Mouse (Mus musculus) heart, adult 2 months (tissue): ENCODE data around the gene Ptn. TPM values are rescaled to one million over a fixed set of nuclear protein-coding genes. Genes with fewer than 3 reads are reported as not detected.

ENCODE experiments used
- DNase-seq, 2 experiments: peaks; one replicate each; pipeline ENCODE4 v3.0.0; 2021
- H3K27ac ChIP-seq: fragments of 200-600 bp; 2 replicates; pipeline ENCODE4 v1.8.1; 2022
- H3K27me3 ChIP-seq: fragments of 200-500 bp; 2 replicates; pipeline ENCODE4 v1.6.1; 2012; ENCODE audit warnings: mild to moderate bottlenecking, low read length, inconsistent platforms, mixed read lengths; ENCODE audit not compliant: control insufficient read depth, insufficient read depth
- H3K36me3 ChIP-seq: fragments of 200-500 bp; 2 replicates; pipeline ENCODE4 v1.6.1; 2012; ENCODE audit warnings: low read length, inconsistent platforms; ENCODE audit not compliant: control insufficient read depth, insufficient read depth
- H3K4me1 ChIP-seq: fragments of 200-500 bp; 2 replicates; pipeline ENCODE4 v1.6.1; 2011; ENCODE audit warnings: low read length; ENCODE audit not compliant: control insufficient read depth, insufficient read depth
- H3K4me3 ChIP-seq: fragments of 200-600 bp; 2 replicates; pipeline ENCODE4 v1.8.1; 2022
- H3K79me2 ChIP-seq: fragments of 200-500 bp; replicated peaks from 2 replicates; pipeline ENCODE4 v1.6.1; 2012; ENCODE audit warnings: mild to moderate bottlenecking, inconsistent platforms, low read length, moderate library complexity, mixed read lengths; ENCODE audit not compliant: control insufficient read depth, insufficient read depth
- H3K9ac ChIP-seq: fragments of 200-500 bp; 2 replicates; pipeline ENCODE4 v1.6.1; 2012; ENCODE audit warnings: low read depth, mild to moderate bottlenecking, control low read depth, inconsistent platforms, low read length, mixed read lengths
- CTCF ChIP-seq: fragments of 200-600 bp; IDR thresholded peaks from 2 replicates; pipeline ENCODE4 v1.8.1; 2022; ENCODE audit warnings: antibody characterized with exemption, mild to moderate bottlenecking, moderate library complexity
- EP300 ChIP-seq: fragments of 200-500 bp; IDR thresholded peaks from 2 replicates; pipeline ENCODE4 v1.6.1; 2011; ENCODE audit warnings: low read depth, low read length, control low read depth; ENCODE audit not compliant: insufficient read depth
- POLR2A ChIP-seq: fragments of 200-500 bp; IDR thresholded peaks from 2 replicates; pipeline ENCODE4 v1.6.1; 2011; ENCODE audit warnings: mild to moderate bottlenecking, low read depth, low read length, control low read depth; ENCODE audit not compliant: insufficient read depth
- WGBS: fragments of 180-500 bp; shearing (Covaris S2); methylation state at CpG from one replicate; pipeline ENCODE4 v1.1.7; 2018; 5-methylcytosine and 5-hydroxymethylcytosine counted together
- intact Hi-C: fragments of 180-260 bp; cut with DNase I; formaldehyde crosslinking; loops from one replicate; pipeline ENCODE4 v1.15.1; 2025
- polyA plus RNA-seq: library from polyadenylated mRNA; depleted of rRNA; stranded (reverse); fragments of >200 nt; gene quantifications from 2 replicates; pipeline ENCODE4 v1.2.3, GENCODE M21; 2012
- total RNA-seq, 2 experiments: library from RNA; stranded (reverse); gene quantifications; 2 replicates each; pipeline ENCODE4 v1.2.3; 2021

Ptn gene
- total and polyA plus RNA-seq, 3 experiments, result 1.4 to 2.9 (median 2.1) TPM

- TF ChIP-seq POLR2A, result no peak
- no peak for TF ChIP-seq CTCF
- TF ChIP-seq EP300, result no peak
- Histone ChIP-seq H3K9ac (no peak overlapping the region), H3K79me2 (no peaks in the 10 kb centered on the region), H3K36me3 (no peaks in the 10 kb centered on the region), H3K4me1 (no peaks in the 10 kb centered on the region), H3K27me3 (peaks cover 2% of the 10 kb centered on the region; the same call in 1 of the 2 replicates), H3K27ac (no peak overlapping the region), H3K4me3 (no peak overlapping the region)
- WGBS, result 39% methylated on average over 5 of the region's 5 CpGs
- intact Hi-C loops, result loop anchor here (10.0 kb wide), 1 partner anchor 174 kb away; no protein-coding TSS in a partner anchor
- no peak for DNase-seq
Observed at GRCm38 (mm10) chr6:36810448-36810847, 428 bp upstream of the Ptn start.

- Histone ChIP-seq H3K27me3 (peaks cover 2% of the 10 kb centered on the region; the same call in 1 of the 2 replicates), H3K9ac (peak overlapping the region; percentile 26; the same call in 1 of the 2 replicates), H3K4me1 (no peaks in the 10 kb centered on the region), H3K4me3 (peak overlapping the region; percentile 41), H3K36me3 (no peaks in the 10 kb centered on the region), H3K27ac (no peak overlapping the region), H3K79me2 (no peaks in the 10 kb centered on the region)
- 31% methylated on average over 7 of the region's 7 CpGs for WGBS
- intact Hi-C loops, result no loop called here
- no peak for DNase-seq
- no peak for TF ChIP-seq POLR2A
Observed at GRCm38 (mm10) chr6:36809311-36809726, 701 bp downstream of the Ptn start.

DNA sequence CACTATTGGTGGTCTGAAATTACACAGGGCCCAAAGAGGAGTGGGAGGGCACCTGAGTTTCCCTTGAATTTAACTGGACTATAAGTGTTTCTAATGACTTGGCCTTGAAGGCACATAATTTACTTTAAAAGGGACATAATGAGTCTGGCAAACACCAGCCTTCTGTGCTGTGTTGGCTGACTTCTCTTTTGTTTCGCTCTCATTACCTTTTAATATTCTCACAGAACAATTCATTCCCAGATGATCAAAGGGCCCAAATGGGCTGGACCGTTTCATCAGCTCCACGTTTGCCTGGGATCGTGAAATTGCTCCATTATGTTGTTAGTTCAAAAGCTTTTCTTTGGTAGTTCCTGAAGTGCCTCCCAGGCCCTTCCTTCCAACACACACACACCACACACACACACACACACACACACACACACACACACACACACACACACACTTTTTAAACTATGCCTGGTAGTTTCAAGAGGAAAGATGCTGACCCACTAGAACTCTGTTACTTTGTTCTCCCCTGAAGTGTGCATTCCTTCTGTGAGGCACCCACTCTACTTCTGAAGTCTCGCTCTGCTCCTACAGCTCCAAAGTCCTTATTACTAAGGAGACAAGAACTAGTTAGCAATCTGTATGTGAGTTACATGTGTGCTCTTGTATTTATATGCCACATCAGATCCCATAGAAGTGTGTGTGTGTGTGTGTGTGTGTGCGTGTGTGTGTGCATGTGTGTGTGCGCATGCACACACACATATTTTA, 1.5 kb downstream of the Ptn start:
- no peaks in the 10 kb centered on the region for H3K36me3 ChIP-seq
- H3K27me3 ChIP-seq, result peaks cover 2% of the 10 kb centered on the region; the same call in 1 of the 2 replicates
- H3K9ac ChIP-seq, result no peak overlapping the region
- DNase-seq, result no peak
- H3K4me1 ChIP-seq, result no peaks in the 10 kb centered on the region
- H3K4me3 ChIP-seq, result no peak overlapping the region
- H3K27ac ChIP-seq, result no peak overlapping the region
- intact Hi-C loops, result no loop called here
- H3K79me2 ChIP-seq, result no peaks in the 10 kb centered on the region
- 62% methylated on average over 7 of the region's 7 CpGs for WGBS
- TF ChIP-seq POLR2A (no peak), EP300 (no peak), CTCF (no peak)

DNA sequence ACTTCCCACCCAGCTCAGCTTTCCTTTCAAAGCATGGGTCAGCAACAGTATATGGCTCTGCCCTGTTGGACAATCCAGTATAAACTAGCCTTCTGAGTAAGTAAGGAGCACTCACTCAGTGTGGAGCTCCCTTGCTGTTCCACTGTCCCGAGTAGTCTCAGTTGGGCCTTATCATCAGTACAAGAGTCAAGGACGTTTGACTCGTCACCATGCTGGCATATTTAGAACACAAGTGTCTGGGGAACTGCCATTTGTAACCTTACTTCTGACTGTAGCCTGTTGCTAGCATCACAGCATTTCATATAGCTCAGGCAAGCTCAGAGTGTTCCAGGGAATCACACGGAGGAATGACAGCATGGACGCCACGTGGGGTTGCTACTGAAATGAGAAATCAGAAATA, 3.1 kb downstream of the Ptn start:
- no peak for DNase-seq
- no peak overlapping the region for H3K27ac ChIP-seq
- intact Hi-C loops, result no loop called here
- no peak overlapping the region for H3K4me3 ChIP-seq
- peaks cover 2% of the 10 kb centered on the region; the same call in 1 of the 2 replicates for H3K27me3 ChIP-seq
- 61% methylated on average over 6 of the region's 6 CpGs for WGBS
- H3K36me3 ChIP-seq, result no peaks in the 10 kb centered on the region
- TF ChIP-seq EP300 (no peak), POLR2A (no peak), CTCF (no peak)
- no peak overlapping the region for H3K9ac ChIP-seq
- H3K4me1 ChIP-seq, result no peaks in the 10 kb centered on the region
- no peaks in the 10 kb centered on the region for H3K79me2 ChIP-seq

GRCm38 (mm10) chr6:36800309-36800946, 9.6 kb downstream of the Ptn start:
- DNase-seq, result no peak
- Histone ChIP-seq H3K27me3 (no peaks in the 10 kb centered on the region), H3K79me2 (no peaks in the 10 kb centered on the region), H3K27ac (no peak overlapping the region), H3K4me3 (no peak overlapping the region), H3K36me3 (no peaks in the 10 kb centered on the region), H3K4me1 (no peaks in the 10 kb centered on the region), H3K9ac (no peak overlapping the region)
- TF ChIP-seq POLR2A, result no peak
- no peak for TF ChIP-seq CTCF
- WGBS, result 76% methylated on average over 5 of the region's 5 CpGs
- intact Hi-C loops, result no loop called here

- 68% methylated on average over 3 of the region's 3 CpGs for WGBS
- H3K36me3 ChIP-seq, result no peaks in the 10 kb centered on the region
- H3K4me1 ChIP-seq, result peaks cover 1% of the 10 kb centered on the region; the same call in 1 of the 2 replicates
- no peak overlapping the region for H3K27ac ChIP-seq
- intact Hi-C loops, result no loop called here
- no peaks in the 10 kb centered on the region for H3K27me3 ChIP-seq
- DNase-seq, result no peak
- TF ChIP-seq POLR2A, result no peak
- no peak for TF ChIP-seq EP300
- no peak for TF ChIP-seq CTCF
- H3K4me3 ChIP-seq, result no peak overlapping the region
- no peaks in the 10 kb centered on the region for H3K79me2 ChIP-seq
- no peak overlapping the region for H3K9ac ChIP-seq
Observed at GRCm38 (mm10) chr6:36797066-36797655, 12.9 kb downstream of the Ptn start.
